Mouse (Mus musculus) urinary bladder, postnatal 14 days (tissue): ENCODE results near the gene Tbc1d5.

Source experiments
- DNase-seq: peaks from one replicate; pipeline ENCODE4 v3.0.0; 2021; ENCODE audit warnings: low spot score

Tbc1d5 gene

DNA sequence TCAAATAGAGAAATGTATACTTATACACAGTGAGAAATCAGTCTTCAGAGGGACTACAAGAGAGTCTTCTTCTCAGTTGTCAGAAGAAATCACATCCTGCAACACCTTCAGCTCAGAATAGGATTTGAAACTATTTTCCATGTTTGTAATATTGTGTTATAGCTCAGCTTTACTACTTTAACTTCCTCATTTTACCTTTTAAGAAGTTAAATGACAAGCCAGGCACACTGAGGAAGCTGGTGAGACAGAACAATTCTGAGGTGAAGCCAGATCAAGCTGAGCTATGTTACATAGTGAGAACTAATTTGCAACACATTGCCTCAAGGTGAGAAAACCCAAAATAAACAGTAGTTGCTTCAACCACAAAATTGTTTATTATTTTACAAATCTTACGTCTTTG is 135.3 kb downstream of the Tbc1d5 start:
- no peak for DNase-seq

DNA sequence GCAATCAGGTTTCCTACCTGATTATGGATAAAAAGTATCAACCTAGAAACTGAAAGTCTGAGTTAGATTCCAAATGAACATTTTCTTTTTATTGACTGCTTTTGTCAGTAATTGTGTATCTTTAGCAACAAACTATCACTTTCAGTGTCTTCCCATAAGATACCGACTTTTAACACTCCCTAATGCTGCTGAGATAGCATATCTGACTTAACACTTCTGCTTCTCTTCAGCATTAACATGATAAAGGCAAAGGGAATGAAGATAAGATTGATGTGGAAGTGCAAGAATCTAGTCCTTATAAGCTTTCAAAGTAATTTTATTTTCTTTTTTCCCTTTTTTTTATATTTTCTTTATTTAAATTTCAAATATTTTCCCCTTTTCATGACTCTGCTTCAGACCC is 138.3 kb downstream of the Tbc1d5 start:
- no peak for DNase-seq

DNA sequence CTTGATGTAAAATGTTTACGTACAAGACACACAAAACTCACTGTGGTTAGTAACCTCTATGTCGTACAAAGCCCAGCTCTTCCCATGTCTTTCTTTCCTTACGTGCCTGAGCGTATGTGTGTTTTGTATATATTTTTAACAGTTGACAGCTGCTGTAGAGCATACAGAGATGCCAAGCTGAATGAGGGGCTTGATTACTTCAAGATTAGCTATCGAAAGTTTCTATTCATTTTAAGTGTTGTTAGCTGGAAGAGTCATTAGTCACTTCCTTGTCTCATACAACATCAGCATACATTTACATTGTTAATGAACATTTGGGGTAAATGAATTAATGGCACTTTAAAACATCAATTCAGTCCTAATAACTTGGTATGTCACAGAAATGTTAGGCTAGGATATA is 155.9 kb downstream of the Tbc1d5 start:
- DNase-seq, result no peak

DNA sequence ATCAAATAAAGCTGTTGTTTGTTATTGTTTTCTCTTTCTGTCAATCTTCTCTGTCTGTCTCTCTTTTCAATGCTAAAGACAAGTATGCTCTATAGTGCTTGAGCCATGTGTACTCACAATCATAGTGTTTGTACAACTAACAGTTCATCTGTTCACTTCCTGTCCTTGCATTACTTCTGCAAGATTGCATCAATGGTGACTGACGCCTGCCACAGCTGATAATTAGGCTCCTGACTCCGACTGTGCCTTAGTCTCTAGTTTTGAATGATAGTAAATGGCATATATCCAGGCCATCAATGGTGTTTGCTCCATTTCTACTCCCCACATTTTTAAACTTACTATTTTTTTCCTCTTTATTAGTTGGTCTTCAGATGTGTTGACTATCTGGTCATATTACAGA is 162.8 kb downstream of the Tbc1d5 start:
- no peak for DNase-seq

DNA sequence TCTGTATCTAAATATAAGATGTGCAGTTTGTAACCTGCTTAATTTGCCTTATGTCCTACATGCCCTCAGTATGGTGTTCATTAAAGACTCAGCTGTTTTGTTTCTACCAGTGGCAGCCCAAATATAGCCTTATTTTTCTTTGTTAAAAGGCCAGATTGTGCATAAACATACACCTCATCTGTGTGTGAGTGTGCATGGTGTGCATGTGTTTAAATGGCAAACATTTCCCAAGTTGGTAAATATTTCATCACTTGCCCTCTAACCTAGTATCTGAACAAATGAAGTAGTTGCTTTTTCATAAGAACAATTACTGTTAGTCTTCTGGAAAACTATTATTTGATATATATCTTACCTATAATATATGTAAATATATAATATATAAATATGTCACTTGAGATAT is 165.2 kb downstream of the Tbc1d5 start:
- no peak for DNase-seq

DNA sequence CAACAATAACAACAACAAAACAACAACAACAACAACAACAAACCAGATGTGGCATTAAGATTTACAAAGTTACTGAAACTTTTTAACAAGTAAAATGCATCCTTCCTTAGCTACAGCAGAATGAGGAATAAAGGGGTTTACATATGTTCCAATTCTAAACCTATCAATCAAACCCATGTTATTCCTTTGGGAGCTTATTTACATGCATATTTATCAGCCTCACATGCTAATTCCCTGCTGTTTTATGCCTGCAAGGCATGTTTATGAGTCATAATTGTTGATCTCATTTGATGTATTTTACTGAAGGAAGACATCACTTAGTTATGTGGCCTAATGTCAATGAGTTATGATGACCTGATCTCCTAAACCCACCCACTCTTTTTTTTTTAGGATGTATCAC is 176.0 kb downstream of the Tbc1d5 start:
- DNase-seq, result no peak

DNA sequence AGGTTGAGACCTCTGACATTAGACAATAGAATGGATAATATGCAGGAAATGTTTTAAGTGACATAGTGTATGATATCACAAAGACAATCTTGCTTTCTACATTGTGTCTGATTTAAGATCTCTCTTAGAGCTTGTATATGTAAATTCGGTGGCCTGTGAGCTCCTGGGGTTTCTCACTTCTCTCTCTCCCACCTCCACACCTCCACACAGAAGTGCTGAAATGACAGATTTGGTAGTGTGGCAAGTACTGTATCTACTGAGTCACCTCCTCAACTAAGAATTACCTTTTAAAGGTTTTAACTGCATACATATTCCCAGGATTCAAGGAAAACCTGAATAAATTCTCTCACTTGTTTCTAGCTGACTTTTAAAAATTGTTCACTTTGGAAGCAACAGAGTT is 180.9 kb downstream of the Tbc1d5 start:
- no peak for DNase-seq

DNA sequence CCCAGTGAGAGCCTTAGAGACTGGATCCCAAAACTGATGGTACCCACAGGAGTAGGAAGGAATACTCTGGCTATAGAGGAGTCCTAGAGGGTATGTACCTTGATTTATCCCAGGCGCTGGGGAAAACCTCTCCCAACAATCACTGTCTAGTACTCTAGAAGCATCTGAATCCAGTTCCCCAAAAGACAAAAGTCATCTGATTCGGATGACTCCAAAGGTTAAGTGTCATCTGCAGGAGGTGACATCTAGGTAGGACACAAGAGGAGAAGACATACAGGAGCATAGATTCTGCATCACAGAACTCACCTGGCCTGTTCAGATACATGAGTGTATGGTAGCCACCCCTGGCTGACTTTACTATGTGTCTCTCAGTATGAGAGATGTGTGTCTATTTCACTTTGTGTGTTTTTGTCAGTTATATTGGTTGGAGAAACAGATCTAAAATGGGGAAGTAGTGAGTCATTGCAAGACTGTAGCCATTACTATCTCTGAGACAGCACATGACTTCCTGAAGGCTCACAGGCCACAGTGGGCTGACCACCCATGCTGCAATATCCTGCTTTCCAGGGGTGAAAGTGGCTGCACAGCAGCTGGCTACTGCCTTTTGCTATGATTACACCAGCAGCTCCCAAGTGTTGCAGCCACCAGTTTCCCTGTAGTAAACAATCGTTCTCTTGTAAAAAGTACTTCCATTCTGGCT is 185.7 kb downstream of the Tbc1d5 start:
- no peak for DNase-seq

DNA sequence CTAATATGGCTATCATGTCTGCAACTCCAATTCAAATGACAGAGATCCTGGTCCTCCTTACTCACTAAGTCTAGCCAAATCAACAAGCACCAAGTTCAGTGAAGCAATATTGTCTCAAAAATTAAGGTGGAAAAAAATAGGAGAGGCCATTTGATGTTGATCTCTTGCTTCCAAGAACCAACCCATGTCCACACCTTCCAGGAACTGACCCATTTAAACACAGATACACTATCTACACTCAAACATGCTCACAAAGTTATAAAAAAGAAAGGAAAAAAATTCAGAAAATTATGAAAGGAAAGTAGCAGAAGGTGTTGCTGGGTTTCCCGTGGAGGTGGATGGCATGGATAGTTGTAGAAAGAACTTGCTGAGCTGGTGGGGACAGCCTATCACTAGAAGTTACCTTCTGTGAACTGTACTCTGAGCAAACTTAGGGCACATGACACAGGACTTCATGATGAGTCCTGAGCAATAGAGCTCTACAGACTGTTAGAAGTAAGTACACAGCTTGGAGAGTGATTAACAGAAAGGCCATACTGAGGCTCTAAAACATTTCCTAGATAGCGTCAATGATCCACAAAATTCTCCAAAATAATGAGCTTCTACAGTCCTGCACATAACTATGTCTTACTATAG is 188.3 kb downstream of the Tbc1d5 start:
- DNase-seq, result no peak

DNA sequence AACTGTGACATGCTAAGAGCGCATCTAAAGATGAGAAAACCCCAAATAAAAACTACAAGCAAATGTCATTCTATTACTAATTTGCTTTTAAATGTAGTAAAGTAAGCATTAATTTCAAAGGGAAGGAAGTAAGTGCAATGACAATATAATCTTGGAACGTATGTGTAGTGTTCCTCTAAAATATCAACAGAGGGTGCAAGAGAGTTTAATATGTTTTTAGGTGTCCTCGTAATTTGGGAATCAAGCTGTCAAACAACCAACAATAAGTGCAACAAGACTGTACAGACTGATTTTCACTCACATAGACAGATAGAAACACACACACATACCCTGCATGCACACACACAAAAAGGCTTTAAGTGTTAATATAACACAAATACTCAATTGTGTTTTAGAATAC is 191.2 kb downstream of the Tbc1d5 start:
- DNase-seq, result no peak

DNA sequence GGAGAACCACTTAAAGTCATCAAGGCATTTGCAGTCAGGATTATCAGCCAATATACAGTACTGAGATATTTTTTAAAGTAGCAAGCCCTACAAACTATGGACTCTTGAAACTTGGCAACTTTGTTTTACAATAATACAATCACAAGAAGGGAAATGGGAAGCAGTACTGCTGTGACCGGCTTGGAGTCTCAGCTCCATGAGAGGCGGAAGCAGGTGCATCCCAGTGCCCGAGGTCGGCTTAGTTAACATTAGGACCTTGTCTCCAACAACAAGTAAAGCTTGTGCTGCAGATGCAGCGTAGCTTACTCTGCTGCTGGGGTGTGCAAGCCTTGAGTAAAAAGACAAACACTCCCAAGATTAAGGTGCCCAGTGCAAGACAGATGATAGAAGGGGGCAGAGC is 197.2 kb downstream of the Tbc1d5 start:
- DNase-seq, result no peak

DNA sequence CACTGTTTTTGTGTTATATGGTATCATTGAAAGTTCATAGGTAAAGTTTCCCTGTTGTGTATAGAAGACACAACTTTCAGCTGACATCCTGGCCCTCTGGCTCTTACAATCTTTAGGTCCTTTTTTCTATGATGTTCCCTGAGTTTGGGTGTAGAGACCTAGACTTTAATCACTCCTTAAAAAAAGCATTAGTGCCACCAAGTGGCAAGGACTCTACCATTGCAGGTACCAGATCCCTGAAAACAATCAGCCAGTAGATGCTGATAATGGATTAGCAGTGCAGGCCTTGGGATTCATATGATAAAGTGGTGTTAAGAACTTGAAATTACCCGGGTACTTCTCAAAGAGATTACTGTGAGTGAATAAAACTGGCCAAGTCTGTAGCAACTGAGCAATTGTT is 207.0 kb downstream of the Tbc1d5 start:
- no peak for DNase-seq

DNA sequence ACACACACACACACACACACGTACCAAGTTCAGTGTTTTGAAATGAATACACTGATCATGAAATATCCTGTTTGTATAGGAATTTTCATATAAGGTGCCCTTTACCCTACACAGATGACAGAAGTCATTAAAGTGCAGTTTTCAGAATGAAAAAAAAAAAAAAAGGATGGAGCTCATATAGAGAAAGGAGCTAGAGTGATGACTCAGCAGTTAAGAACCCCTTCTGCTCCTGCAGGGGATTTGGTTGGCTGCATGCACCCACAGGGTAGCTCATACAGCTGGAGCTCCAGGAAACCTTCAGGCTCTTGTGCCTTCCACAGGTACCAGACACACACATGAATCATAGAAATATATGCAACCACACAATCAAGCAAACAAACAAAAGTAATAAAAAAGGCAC is 213.0 kb downstream of the Tbc1d5 start:
- DNase-seq, result no peak

DNA sequence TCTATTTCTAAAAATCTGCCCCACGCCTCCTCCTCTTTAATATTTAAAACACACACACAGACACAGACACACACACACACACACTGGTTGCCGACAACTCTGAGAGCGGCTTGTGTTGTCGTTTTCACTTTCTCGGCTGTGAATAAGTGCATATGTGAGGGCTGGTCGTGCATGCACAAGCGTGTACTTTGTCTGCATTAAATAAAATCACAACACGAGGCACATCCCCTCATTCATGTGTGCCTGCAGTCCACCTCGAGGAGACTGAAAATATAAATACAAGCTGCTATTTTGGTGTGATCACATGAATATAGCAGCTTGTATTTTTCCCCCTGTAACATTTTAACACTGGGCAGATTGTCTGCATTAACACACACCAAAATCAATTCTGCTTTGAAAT is 224.8 kb downstream of the Tbc1d5 start:
- DNase-seq, result no peak

DNA sequence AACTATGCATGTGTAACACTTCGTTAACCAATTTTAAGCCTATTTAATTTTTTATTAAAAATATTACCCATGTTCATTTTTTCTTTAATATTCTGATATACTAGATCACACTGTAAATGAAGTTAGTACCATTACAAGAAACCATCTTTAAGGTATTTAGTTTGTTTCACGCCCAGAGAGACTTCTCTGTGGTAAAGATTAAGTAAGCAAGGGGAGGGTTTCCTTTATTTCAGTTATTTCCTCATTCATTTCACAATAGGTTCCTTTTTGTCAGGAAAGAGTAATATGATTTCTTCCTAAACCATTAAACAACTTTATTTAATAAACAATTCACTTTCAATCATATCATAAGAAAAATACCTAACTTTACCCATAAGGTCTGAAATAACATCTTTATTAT is 256.8 kb downstream of the Tbc1d5 start:
- no peak for DNase-seq

DNA sequence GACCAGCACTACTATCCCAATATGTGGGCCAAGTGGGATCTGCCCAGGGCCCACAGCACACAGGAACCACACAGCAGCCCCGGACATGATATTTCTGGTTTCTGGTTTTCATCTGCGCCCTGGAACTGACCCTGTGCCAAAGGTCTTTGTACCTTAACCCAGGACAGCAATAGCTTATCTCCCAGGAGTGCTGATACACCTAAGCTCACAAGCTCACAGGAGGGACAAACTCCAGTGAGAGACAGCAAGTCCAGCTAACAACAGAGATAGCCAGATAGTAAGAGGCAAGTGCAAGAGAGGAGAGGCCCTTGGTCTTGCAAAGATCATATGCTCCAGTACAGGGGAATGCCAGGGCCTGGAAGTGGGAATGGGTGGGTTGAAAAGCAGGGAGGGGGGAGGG is 263.9 kb downstream of the Tbc1d5 start:
- no peak for DNase-seq

DNA sequence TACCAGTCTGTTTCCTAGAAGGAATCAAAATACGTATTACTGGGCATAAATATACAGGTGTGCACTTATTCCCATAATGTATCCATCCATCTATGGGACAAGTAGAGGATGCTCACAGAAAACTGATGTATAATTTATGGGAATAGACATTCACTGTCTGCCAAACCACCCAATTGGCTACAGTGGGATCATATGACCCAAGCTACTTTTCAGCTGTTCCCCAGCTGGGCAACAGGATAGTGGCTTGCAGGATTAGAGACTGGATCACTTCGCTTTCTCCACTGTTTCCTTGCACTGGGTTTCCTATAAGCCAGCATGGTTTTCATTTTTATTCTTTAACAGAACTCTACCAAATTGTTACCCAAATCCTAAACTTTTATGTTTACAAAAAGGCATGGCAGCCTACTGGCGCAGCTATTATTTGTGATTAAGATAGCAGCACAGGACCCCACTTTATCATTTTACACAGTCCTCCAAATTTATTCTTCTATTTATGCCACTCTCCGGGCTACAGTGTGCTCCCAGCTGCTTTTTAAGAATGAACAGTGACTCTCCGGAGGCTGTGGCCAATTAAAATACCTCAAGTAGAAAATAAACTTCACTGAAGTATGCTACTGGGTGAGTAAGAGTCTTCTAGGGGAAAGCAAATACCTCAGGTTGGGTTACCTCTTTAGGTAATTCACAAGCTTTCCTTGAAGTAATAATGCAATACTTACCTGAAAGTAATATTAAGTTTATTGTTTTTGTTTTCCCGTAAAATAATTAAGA is 270.4 kb downstream of the Tbc1d5 start:
- no peak for DNase-seq

DNA sequence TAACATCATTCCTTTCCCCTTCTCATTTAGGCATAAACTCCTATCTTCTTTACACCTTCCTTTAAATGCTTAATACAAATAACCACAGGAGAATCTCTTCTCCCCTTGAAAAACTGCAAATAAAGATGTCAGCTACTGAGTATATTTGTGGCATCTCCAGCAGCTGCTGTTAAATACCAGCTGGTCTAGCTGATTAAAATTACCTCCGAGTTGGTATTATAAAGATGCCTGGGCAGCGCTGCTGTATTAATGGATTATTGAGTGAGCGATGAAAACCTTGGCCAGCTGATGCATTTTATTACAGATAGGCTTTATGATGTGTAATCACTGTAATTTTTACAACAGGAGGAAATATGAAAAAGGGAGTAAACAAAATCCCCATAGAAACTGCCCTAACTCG is 271.0 kb downstream of the Tbc1d5 start:
- DNase-seq, result no peak

DNA sequence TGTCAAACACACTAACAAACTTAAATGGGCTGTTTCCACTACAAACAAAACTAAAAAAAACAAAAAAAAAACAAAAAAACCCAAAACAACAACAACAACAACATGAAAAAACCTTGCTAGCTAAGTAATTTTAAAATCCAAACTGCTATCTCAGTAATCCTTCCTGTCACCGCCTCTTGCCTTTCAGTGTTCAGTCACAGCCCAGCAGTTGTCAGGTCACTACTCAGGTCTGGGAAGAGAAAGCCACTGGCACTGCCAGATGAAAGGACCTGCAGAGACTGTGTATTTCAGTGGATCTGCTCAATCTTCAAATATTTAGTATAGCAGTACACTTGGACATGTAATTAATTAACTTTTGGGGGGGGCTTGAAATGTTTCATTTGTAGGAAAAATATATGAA is 272.5 kb downstream of the Tbc1d5 start:
- no peak for DNase-seq

DNA sequence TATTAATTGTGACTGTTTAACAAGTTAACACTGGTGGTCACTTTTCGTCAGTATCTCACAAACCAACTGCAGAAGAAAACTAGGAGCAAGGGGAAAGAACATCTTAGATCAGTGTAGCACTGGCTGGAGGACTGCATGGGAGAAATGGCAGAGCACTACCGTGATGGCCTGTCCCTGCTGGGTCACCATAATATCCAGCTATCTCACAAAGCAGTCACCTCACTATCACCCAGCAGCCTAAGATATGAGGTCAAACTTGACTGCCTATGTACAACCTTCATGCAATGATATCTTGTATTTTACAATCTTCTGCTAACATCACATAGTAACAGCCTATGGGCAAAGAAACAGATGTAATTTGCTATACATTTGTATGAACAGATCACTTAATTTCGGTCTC is 274.7 kb downstream of the Tbc1d5 start:
- no peak for DNase-seq

DNA sequence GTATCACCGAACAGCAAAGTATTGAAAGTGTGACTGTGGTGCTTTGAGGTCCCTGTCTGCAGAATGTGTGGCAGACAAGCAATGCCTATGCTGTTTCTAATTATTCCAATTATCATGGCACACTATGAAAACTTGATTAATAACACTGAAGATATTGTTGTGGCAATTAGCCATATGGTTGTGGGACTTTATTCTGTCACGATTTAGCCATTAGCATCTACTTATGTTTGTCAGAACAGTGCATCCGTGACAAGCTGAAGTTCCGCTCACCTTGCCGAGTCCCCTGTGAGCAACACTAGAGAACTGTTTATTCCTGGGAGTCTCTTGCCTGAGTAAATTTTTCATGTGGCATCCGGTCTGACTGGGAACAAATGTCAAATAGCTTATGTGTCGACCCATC is 281.3 kb downstream of the Tbc1d5 start:
- DNase-seq, result no peak

DNA sequence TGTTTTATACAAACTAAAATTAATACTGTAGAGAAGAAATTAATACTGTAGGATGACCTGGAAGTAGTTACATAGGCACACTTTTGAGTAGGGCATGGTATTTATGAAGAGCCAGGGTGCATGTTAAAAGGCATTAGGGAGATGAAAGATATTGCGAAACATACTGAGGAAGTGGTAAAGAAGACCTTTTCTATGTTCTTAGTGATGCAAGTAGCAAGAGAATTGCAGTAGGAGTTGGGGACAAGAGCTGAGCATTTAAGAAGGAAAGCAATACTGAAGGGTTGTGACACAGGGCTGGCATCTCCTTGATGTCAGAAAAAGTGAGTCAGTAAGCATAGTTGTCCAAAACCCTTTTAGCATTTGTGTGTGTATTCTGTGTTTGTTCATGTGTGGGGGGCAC is 289.7 kb downstream of the Tbc1d5 start:
- DNase-seq, result no peak

DNA sequence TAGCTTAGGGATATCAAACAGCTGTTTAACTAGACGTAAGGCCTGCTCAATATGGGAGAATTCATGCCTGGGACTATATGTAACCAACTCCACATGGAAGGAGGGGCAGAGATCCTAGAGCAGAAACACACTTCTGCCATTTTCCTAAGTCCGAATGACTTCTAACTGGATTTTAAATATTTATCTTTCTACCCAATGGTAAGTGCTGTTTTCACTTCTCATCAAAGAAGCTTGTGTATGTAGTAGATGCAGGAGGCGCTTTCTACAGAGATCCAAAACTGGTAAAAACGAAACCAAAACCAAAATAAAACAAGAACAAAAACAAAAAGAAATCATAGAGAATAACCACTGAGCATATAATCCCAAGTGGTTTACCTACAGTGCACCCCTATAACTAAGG is 299.2 kb downstream of the Tbc1d5 start:
- DNase-seq, result no peak

DNA sequence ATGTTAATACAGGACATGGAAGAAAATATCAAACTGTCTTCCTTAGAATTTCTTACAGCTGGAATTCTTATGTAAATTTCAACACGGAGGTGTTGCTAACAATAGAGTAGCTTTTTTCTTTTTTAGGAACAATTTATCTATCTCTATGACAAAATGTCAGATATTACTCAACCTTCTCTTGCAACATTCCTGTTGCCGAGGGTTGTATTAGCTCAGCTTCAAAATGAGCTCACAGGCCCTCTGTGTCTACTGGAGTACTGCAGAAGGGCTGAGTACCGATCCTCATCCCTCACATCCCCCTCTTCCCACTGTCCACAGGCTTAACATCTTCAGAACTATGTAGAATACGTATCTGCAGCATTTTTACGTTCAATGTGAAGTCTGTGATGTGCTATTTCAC is 302.7 kb downstream of the Tbc1d5 start:
- no peak for DNase-seq
